9 mouse cellular contexts compared by ENCODE assay signal in genomic region chr14:7937052-7937630, GRCm38 (mm10). TPM values are rescaled to one million over a fixed set of nuclear protein-coding genes. Genes with fewer than 3 reads are reported as not detected.
DNase-seq lines count a peak whose midpoint lies in the region; ATAC-seq and TF ChIP-seq lines count a peak whose summit lies in the region.
"Had no signal": no experiment of that assay in that cellular context is flagged by ENCODE, and none has a peak within 500 bp of the region (broad histone marks: within the 10 kb centered on the region; RNA-seq: fewer than 3 reads in every experiment).

No protein-coding gene starts in this region.

- no peak overlapping the region for H3K4me3 ChIP-seq in lung, adult 2 months (replicated peaks; ENCODE audit: extremely low read depth, low read depth, low read length)
- H3K4me3 ChIP-seq in hindbrain, postnatal 0 days (ENCODE audit: low read length), result no peak overlapping the region
- no peak overlapping the region for H3K4me3 ChIP-seq in stomach, postnatal 0 days (ENCODE audit: low read depth, low read length)

- H3K4me2 ChIP-seq in hindbrain, postnatal 0 days (ENCODE audit: low read depth, low read length), result no peak overlapping the region
- H3K4me2 ChIP-seq in stomach, postnatal 0 days (replicated peaks; ENCODE audit: low read depth), result no peak overlapping the region

- 49% methylated on average over 17 of the region's 17 CpGs for WGBS in lung, adult 2 months
- 14% methylated on average over 17 of the region's 17 CpGs for WGBS in hindbrain, postnatal 0 days
- WGBS in stomach, postnatal 0 days, result 41% methylated on average over 17 of the region's 17 CpGs

- no peak for TF ChIP-seq EP300 in stomach, postnatal 0 days (optimal IDR thresholded peaks at IDR 0.05)

- peak; percentile 48 for TF ChIP-seq CTCF in lung, adult 2 months (IDR thresholded peaks at IDR 0.05; ENCODE audit: insufficient read depth, low read length)
- peak; percentile 77 for TF ChIP-seq CTCF in hindbrain, postnatal 0 days (IDR thresholded peaks at IDR 0.05; ENCODE audit: low read depth)
- peak; percentile 79 for TF ChIP-seq CTCF in stomach, postnatal 0 days (IDR thresholded peaks at IDR 0.05; ENCODE audit: low read depth)

- no peak overlapping the region for H3K27ac ChIP-seq in hindbrain, postnatal 0 days
- no peak overlapping the region for H3K27ac ChIP-seq in stomach, postnatal 0 days (replicated peaks)

- no peak for TF ChIP-seq POLR2A in lung, adult 2 months (IDR thresholded peaks at IDR 0.05; ENCODE audit: borderline replicate concordance, extremely low read depth, low read depth, low read length)

- H3K4me1 ChIP-seq in lung, adult 2 months (ENCODE audit: control insufficient read depth, insufficient read depth, low read length), result 0 out of 2 replicates have a peak, but pooled peaks cover 3% of the 10 kb centered on the region
- no peaks in the 10 kb centered on the region for H3K4me1 ChIP-seq in hindbrain, postnatal 0 days (ENCODE audit: insufficient read depth, low read length)
- no peaks in the 10 kb centered on the region for H3K4me1 ChIP-seq in stomach, postnatal 0 days (replicated peaks; ENCODE audit: control insufficient read depth, insufficient read depth)

- H3K9me3 ChIP-seq in hindbrain, postnatal 0 days (ENCODE audit: low read length), result no peaks in the 10 kb centered on the region
- H3K9me3 ChIP-seq in stomach, postnatal 0 days (ENCODE audit: control insufficient read depth, low read length), result no peaks in the 10 kb centered on the region

- ATAC-seq in hindbrain, postnatal 0 days, result peak; percentile 69
- peak; percentile 75 for ATAC-seq in megakaryocyte progenitor cell, adult 5-6 weeks (replicated peaks; ENCODE audit: poor library complexity)
- peak; percentile 47; the same call in 1 of the 2 replicates for ATAC-seq in stomach, postnatal 0 days (ENCODE audit: low FRiP score, low TSS enrichment)

- no peaks in the 10 kb centered on the region for H3K27me3 ChIP-seq in hindbrain, postnatal 0 days (ENCODE audit: insufficient read depth, low read length)
- no peaks in the 10 kb centered on the region for H3K27me3 ChIP-seq in stomach, postnatal 0 days (ENCODE audit: control insufficient read depth, insufficient read depth, low read length)

- no peak overlapping the region for H3K9ac ChIP-seq in hindbrain, postnatal 0 days (replicated peaks; ENCODE audit: low read length)
- no peak overlapping the region for H3K9ac ChIP-seq in stomach, postnatal 0 days (ENCODE audit: low read length)

- DNase-seq in cerebellum, adult 9-11 months, result peak; percentile 23
- no peak for DNase-seq in cerebellum, postnatal 4 days (ENCODE audit: low spot score in 2 of 2)
- DNase-seq in lung, adult 2 months, result no peak
- no peak for DNase-seq in lung, postnatal 25 days (ENCODE audit: low spot score)
- peak; percentile 82 for DNase-seq in hindbrain, postnatal 0 days (ENCODE audit: low spot score)
- DNase-seq in stomach, postnatal 0 days (ENCODE audit: low spot score), result peak; percentile 50
- no peak for DNase-seq in spleen, postnatal 14 days (ENCODE audit: low spot score in 2 of 2)

- peaks cover 38% of the 10 kb centered on the region for H3K36me3 ChIP-seq in hindbrain, postnatal 0 days (ENCODE audit: insufficient read depth, low read length)
- peaks cover 20% of the 10 kb centered on the region; the same call in 1 of the 2 replicates for H3K36me3 ChIP-seq in stomach, postnatal 0 days (ENCODE audit: control insufficient read depth, insufficient read depth, low read length)

RNA-seq across cellular contexts. Expression of gene Gm45521, which starts 19.9 kb away (rescaled TPM):
- polyA plus RNA-seq in lung, adult 2 months (2012; rRNA removed), result not detected in 2 replicates
- total RNA-seq in hindbrain, postnatal 0 days (2014; rRNA removed), result not detected in 2 replicates
- polyA plus RNA-seq in hindbrain, postnatal 0 days (2015; fragmentation: Nextera tagmentation; extraction: Ambion mirVana), result 0.23 TPM in 1 of 2 replicates, not detected in the other
- not detected in 2 replicates for total RNA-seq in megakaryocyte progenitor cell, adult 5-6 weeks (2015)
- total RNA-seq in megakaryocyte progenitor cell, adult 5-6 weeks (2017), result not detected in 2 replicates
- not detected in 2 replicates for polyA plus RNA-seq in stomach, postnatal 0 days (2015; fragmentation: Nextera tagmentation; extraction: Ambion mirVana)
- polyA plus RNA-seq: intestine, embryonic 14.5 days had no signal

RNA-seq across cellular contexts. Expression of gene Dnase1l3, which starts 57.2 kb away (rescaled TPM):
- polyA plus RNA-seq in lung, adult 2 months (2012; rRNA removed), result 1.5 and 1.9 TPM in 2 replicates
- not detected in 2 replicates for total RNA-seq in hindbrain, postnatal 0 days (2014; rRNA removed)
- polyA plus RNA-seq in hindbrain, postnatal 0 days (2015; fragmentation: Nextera tagmentation; extraction: Ambion mirVana), result 0.05 and 0.09 TPM in 2 replicates
- total RNA-seq in megakaryocyte progenitor cell, adult 5-6 weeks (2015), result 0.05 and 0.12 TPM in 2 replicates
- total RNA-seq in megakaryocyte progenitor cell, adult 5-6 weeks (2017), result not detected in 2 replicates
- polyA plus RNA-seq in stomach, postnatal 0 days (2015; fragmentation: Nextera tagmentation; extraction: Ambion mirVana), result 3.7 and 3.8 TPM in 2 replicates

Comparison
In these comparisons a context has a peak if more than half of its experiments do, and no peak if none do; other contexts are left out.
1. DNase-seq: peak in cerebellum, adult 9-11 months (single experiment), hindbrain, postnatal 0 days (single experiment) and stomach, postnatal 0 days (single experiment); none in cerebellum, postnatal 4 days (0 of 2), lung, adult 2 months (single experiment), lung, postnatal 25 days (single experiment) and spleen, postnatal 14 days (0 of 2).
2. Peak in every context shown above with its lines, with median percentiles within 50 percentile points of each other: CTCF ChIP-seq and ATAC-seq.